Mouse (Mus musculus): ENCODE data around the gene Slc16a12.

GRCm38 (mm10) chr19:34745012-34745411 lies 2.1 kb downstream of the Slc16a12 start:
- TF ChIP-seq CTCF (conservative IDR thresholded peaks at IDR 0.05; ENCODE audit: insufficient read depth, insufficient read length, low read depth, low read length) = no peak
- TF ChIP-seq POLR2A (IDR thresholded peaks at IDR 0.05; ENCODE audit: low read depth, low read length) = no peak
